In the genomic region with DNA sequence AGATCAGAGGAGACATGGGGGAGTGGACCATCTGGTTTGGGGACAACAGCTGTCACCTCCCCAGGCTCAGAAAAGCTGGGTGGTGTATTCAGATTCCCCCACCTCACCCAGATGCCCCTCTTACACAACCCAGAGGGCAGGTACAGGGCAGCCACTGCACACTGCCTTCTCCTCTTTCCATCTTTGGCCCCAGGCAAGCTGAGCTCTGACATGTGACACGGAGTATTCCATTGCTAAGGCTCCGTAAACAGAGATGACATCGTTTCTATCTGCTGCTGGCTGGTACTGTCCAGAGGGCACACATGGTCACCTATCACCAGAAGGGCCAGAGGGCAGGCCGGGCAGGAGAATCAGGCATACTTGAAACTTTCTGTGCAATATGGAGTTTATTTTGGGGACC, we compare ENCODE assay signal across 22 mouse cellular contexts.
DNase-seq lines count a peak whose midpoint lies in the region; ATAC-seq and TF ChIP-seq lines count a peak whose summit lies in the region.
"Had no signal": no experiment of that assay in that cellular context is flagged by ENCODE, and none has a peak within 500 bp of the region (broad histone marks: within the 10 kb centered on the region; RNA-seq: fewer than 3 reads in every experiment).

No protein-coding gene starts in this region.

- H3K36me3 ChIP-seq in intestine, postnatal 0 days (ENCODE audit: control insufficient read depth, insufficient read depth) = peaks cover 26% of the 10 kb centered on the region; the same call in 1 of the 2 replicates
- H3K36me3 ChIP-seq in intestine, embryonic 16.5 days (ENCODE audit: control insufficient read depth, insufficient read depth, low read length) = no peaks in the 10 kb centered on the region
- H3K36me3 ChIP-seq in liver, postnatal 0 days (replicated peaks; ENCODE audit: insufficient read depth, low read length) = peaks cover 38% of the 10 kb centered on the region

- DNase-seq in gastrocnemius, adult 8-10 months (ENCODE audit: low spot score in 2 of 2) = peak; percentile 43 to 67
- DNase-seq in gastrocnemius, postnatal 10 days = no peak
- peak; percentile 31 for DNase-seq in adipocyte (ENCODE audit: low spot score)
- no peak for DNase-seq in liver, postnatal 0 days
- DNase-seq: adrenal gland, adult 2 months; cerebellum, adult 11 months; cerebellum, adult 9-11 months; kidney, adult 8-10 months; kidney, postnatal 10 days had no signal

- TF ChIP-seq EP300 in liver, postnatal 0 days (IDR thresholded peaks at IDR 0.05; ENCODE audit: low read depth) = no peak

- no peak overlapping the region for H3K27ac ChIP-seq in intestine, postnatal 0 days (ENCODE audit: low read depth, low read length)
- H3K27ac ChIP-seq in intestine, embryonic 16.5 days (ENCODE audit: low read length) = no peak overlapping the region
- H3K27ac ChIP-seq in liver, postnatal 0 days (ENCODE audit: low read depth) = 0 out of 2 replicates have a peak overlapping the region, but pooled peaks have one; percentile 48
- H3K27ac ChIP-seq: embryonic facial prominence, embryonic 10.5 days; forebrain, embryonic 15.5 days; heart, embryonic 10.5 days; hindbrain, embryonic 14.5 days; limb, embryonic 10.5 days; liver, embryonic 14.5 days; macrophage; stomach, postnatal 0 days had no signal

- TF ChIP-seq CTCF in intestine, postnatal 0 days (IDR thresholded peaks at IDR 0.05; ENCODE audit: low read depth) = no peak
- no peak for TF ChIP-seq CTCF in liver, postnatal 0 days (IDR thresholded peaks at IDR 0.05; ENCODE audit: low read depth)

- 0 out of 2 replicates have a peak overlapping the region, but pooled peaks have one; percentile 1 for H3K9ac ChIP-seq in intestine, postnatal 0 days (ENCODE audit: low read depth, low read length)
- H3K9ac ChIP-seq in intestine, embryonic 16.5 days (ENCODE audit: low read depth, low read length) = no peak overlapping the region
- no peak overlapping the region for H3K9ac ChIP-seq in liver, postnatal 0 days (replicated peaks)
- H3K9ac ChIP-seq: forebrain, embryonic 15.5 days; hindbrain, embryonic 14.5 days; liver, embryonic 14.5 days had no signal

- 76% methylated on average over 4 of the region's 4 CpGs for WGBS in intestine, postnatal 0 days
- WGBS in intestine, embryonic 16.5 days = 82% methylated on average over 4 of the region's 4 CpGs
- 62% methylated on average over 4 of the region's 4 CpGs for WGBS in liver, postnatal 0 days (ENCODE audit: insufficient replicate concordance)

- no peaks in the 10 kb centered on the region for H3K27me3 ChIP-seq in intestine, postnatal 0 days (replicated peaks; ENCODE audit: control insufficient read depth, insufficient read depth, low read length)
- no peaks in the 10 kb centered on the region for H3K27me3 ChIP-seq in intestine, embryonic 16.5 days (replicated peaks; ENCODE audit: control insufficient read depth, insufficient read depth, low read length)
- no peaks in the 10 kb centered on the region for H3K27me3 ChIP-seq in liver, postnatal 0 days (ENCODE audit: insufficient read depth, low read length)
- H3K27me3 ChIP-seq: forebrain, embryonic 15.5 days had no signal

- H3K4me2 ChIP-seq in intestine, postnatal 0 days (replicated peaks; ENCODE audit: low read depth) = no peak overlapping the region
- H3K4me2 ChIP-seq in intestine, embryonic 16.5 days (ENCODE audit: low read depth, low read length) = no peak overlapping the region
- H3K4me2 ChIP-seq in liver, postnatal 0 days (ENCODE audit: low read depth, low read length) = no peak overlapping the region
- H3K4me2 ChIP-seq: forebrain, embryonic 15.5 days; hindbrain, embryonic 14.5 days had no signal

- no peak for ATAC-seq in intestine, postnatal 0 days
- no peak for ATAC-seq in intestine, embryonic 16.5 days
- ATAC-seq in liver, postnatal 0 days = peak; percentile 79
- ATAC-seq in monocyte, adult 5-6 weeks (replicated peaks; ENCODE audit: insufficient number of reproducible peaks, low FRiP score, low TSS enrichment, poor library complexity, severe bottlenecking) = no peak
- ATAC-seq: CD4-positive, CD25-positive, alpha-beta regulatory T cell, adult 4 months; forebrain, embryonic 15.5 days; inflammation-experienced regulatory T-cells, adult 6 months had no signal

- no peaks in the 10 kb centered on the region for H3K4me1 ChIP-seq in intestine, postnatal 0 days (replicated peaks; ENCODE audit: control insufficient read depth, insufficient read depth, low read length)
- H3K4me1 ChIP-seq in intestine, embryonic 16.5 days (ENCODE audit: control insufficient read depth, insufficient read depth, low read length) = no peaks in the 10 kb centered on the region
- no peaks in the 10 kb centered on the region for H3K4me1 ChIP-seq in liver, postnatal 0 days (ENCODE audit: insufficient read depth)
- H3K4me1 ChIP-seq: embryonic facial prominence, embryonic 10.5 days; forebrain, embryonic 15.5 days; limb, embryonic 10.5 days had no signal

- H3K9me3 ChIP-seq in intestine, postnatal 0 days (ENCODE audit: control insufficient read depth) = no peaks in the 10 kb centered on the region
- H3K9me3 ChIP-seq in intestine, embryonic 16.5 days (ENCODE audit: control insufficient read depth, low read length) = no peaks in the 10 kb centered on the region
- no peaks in the 10 kb centered on the region for H3K9me3 ChIP-seq in liver, postnatal 0 days (ENCODE audit: low read length)
- H3K9me3 ChIP-seq: embryonic facial prominence, embryonic 10.5 days; forebrain, embryonic 15.5 days; heart, embryonic 10.5 days; limb, embryonic 10.5 days had no signal

- no peak overlapping the region for H3K4me3 ChIP-seq in intestine, postnatal 0 days (ENCODE audit: low read depth, low read length)
- no peak overlapping the region for H3K4me3 ChIP-seq in intestine, embryonic 16.5 days (ENCODE audit: low read length)
- no peak overlapping the region for H3K4me3 ChIP-seq in liver, postnatal 0 days (ENCODE audit: low read depth, low read length)
- H3K4me3 ChIP-seq: embryonic facial prominence, embryonic 10.5 days; forebrain, embryonic 15.5 days; heart, embryonic 10.5 days; limb, embryonic 10.5 days had no signal

Comparison
In these comparisons a context has a peak if more than half of its experiments do, and no peak if none do; other contexts are left out.
1. DNase-seq: peak in gastrocnemius, adult 8-10 months (2 of 2) and adipocyte (single experiment); none in gastrocnemius, postnatal 10 days (single experiment) and liver, postnatal 0 days (single experiment).